Mouse (Mus musculus): ENCODE data around the gene Tdrd5. TPM values are rescaled to one million over a fixed set of nuclear protein-coding genes. Genes with fewer than 3 reads are reported as not detected.
"Not testable (repeated sequence)": the region's sequence is repeated elsewhere in the genome, so short reads cannot be mapped to it uniquely, and the experiment has no call there.

Gene Tdrd5
- total and polyA plus RNA-seq, 2 experiments from 2014 or later: not detected

- H3K4me3 ChIP-seq (ENCODE audit: low read depth, low read length): no peak overlapping the region
- WGBS: 77% methylated on average over 4 of the region's 4 CpGs
- H3K27ac ChIP-seq (ENCODE audit: low read depth): no peak overlapping the region
Measured at GRCm38 (mm10) chr1:156254866-156255265, 48.6 kb downstream of the Tdrd5 start.

DNA sequence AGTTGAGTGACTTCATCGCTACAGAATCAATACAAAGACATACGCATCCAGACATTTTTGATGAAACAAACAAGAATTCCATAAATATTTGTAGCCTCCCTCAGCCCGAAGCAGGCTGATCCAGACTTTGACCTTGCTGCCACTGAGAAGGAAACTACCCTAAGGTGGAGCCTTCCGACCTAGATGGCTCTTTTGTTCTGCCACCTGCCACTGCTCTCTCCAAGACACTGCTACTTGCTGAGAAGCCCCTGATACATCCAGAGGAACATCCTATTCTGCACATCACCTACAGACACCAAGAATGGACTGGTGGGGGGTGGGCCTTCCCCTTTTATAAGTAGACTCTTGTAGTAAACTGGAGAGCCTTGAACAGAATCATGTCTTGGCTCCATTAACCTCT lies 52.4 kb downstream of the Tdrd5 start:
- H3K4me1 ChIP-seq (ENCODE audit: control insufficient read depth, insufficient read depth); DNase-seq (ENCODE audit: low spot score); H3K9me3 ChIP-seq (replicated peaks; ENCODE audit: control insufficient read depth, low read length); H3K36me3 ChIP-seq (replicated peaks; ENCODE audit: control insufficient read depth, insufficient read depth, low read length); H3K4me2 ChIP-seq (ENCODE audit: low read depth, low read length); H3K27ac ChIP-seq (ENCODE audit: low read depth); H3K4me3 ChIP-seq (ENCODE audit: low read depth, low read length); H3K9ac ChIP-seq (replicated peaks; ENCODE audit: low read depth, low read length); ATAC-seq (ENCODE audit: insufficient read depth, low read depth); H3K27me3 ChIP-seq (ENCODE audit: control insufficient read depth, insufficient read depth, low read length): not testable (repeated sequence)
- 75% methylated on average over 4 of the region's 4 CpGs for WGBS

More at GRCm38 (mm10) chr1:156254866-156255265, 48.6 kb downstream of the Tdrd5 start:
- Histone ChIP-seq H3K27me3 (ENCODE audit: control insufficient read depth, insufficient read depth, low read length) (no peaks in the 10 kb centered on the region), H3K4me1 (ENCODE audit: control insufficient read depth, insufficient read depth) (no peaks in the 10 kb centered on the region), H3K9ac (replicated peaks; ENCODE audit: low read depth, low read length) (no peak overlapping the region), H3K4me2 (ENCODE audit: low read depth, low read length) (no peak overlapping the region), H3K9me3 (replicated peaks; ENCODE audit: control insufficient read depth, low read length) (no peaks in the 10 kb centered on the region), H3K36me3 (replicated peaks; ENCODE audit: control insufficient read depth, insufficient read depth, low read length) (no peaks in the 10 kb centered on the region)
- DNase-seq (ENCODE audit: low spot score) (no peak), ATAC-seq (ENCODE audit: insufficient read depth, low read depth) (no peak)
- TF ChIP-seq EP300 (IDR thresholded peaks at IDR 0.05; ENCODE audit: low read depth): no peak
- TF ChIP-seq CTCF (IDR thresholded peaks at IDR 0.05; ENCODE audit: low read depth): no peak

GRCm38 (mm10) chr1:156247893-156248292 lies 55.6 kb downstream of the Tdrd5 start:
- DNase-seq (ENCODE audit: low spot score) (no peak), ATAC-seq (ENCODE audit: insufficient read depth, low read depth) (no peak)
- Histone ChIP-seq H3K4me3 (ENCODE audit: low read depth, low read length) (no peak overlapping the region), H3K27me3 (ENCODE audit: control insufficient read depth, insufficient read depth, low read length) (no peaks in the 10 kb centered on the region), H3K9ac (replicated peaks; ENCODE audit: low read depth, low read length) (no peak overlapping the region), H3K4me2 (ENCODE audit: low read depth, low read length) (no peak overlapping the region), H3K27ac (ENCODE audit: low read depth) (no peak overlapping the region), H3K9me3 (replicated peaks; ENCODE audit: control insufficient read depth, low read length) (no peaks in the 10 kb centered on the region), H3K36me3 (replicated peaks; ENCODE audit: control insufficient read depth, insufficient read depth, low read length) (no peaks in the 10 kb centered on the region), H3K4me1 (ENCODE audit: control insufficient read depth, insufficient read depth) (no peaks in the 10 kb centered on the region)
- no peak for TF ChIP-seq EP300 (IDR thresholded peaks at IDR 0.05; ENCODE audit: low read depth)
- no peak for TF ChIP-seq CTCF (IDR thresholded peaks at IDR 0.05; ENCODE audit: low read depth)
- 65% methylated on average over 3 of the region's 3 CpGs for WGBS

GRCm38 (mm10) chr1:156241713-156242348 lies 61.6 kb downstream of the Tdrd5 start:
- Histone ChIP-seq H3K27ac (ENCODE audit: low read depth) (no peak overlapping the region), H3K4me1 (ENCODE audit: control insufficient read depth, insufficient read depth) (no peaks in the 10 kb centered on the region), H3K27me3 (ENCODE audit: control insufficient read depth, insufficient read depth, low read length) (no peaks in the 10 kb centered on the region), H3K4me3 (ENCODE audit: low read depth, low read length) (no peak overlapping the region), H3K9ac (replicated peaks; ENCODE audit: low read depth, low read length) (no peak overlapping the region), H3K36me3 (replicated peaks; ENCODE audit: control insufficient read depth, insufficient read depth, low read length) (no peaks in the 10 kb centered on the region), H3K4me2 (ENCODE audit: low read depth, low read length) (no peak overlapping the region), H3K9me3 (replicated peaks; ENCODE audit: control insufficient read depth, low read length) (no peaks in the 10 kb centered on the region)
- peak; percentile 62 for ATAC-seq (ENCODE audit: insufficient read depth, low read depth)
- 8% methylated on average over 14 of the region's 14 CpGs for WGBS
- TF ChIP-seq CTCF (IDR thresholded peaks at IDR 0.05; ENCODE audit: low read depth) (peak; percentile 88), EP300 (IDR thresholded peaks at IDR 0.05; ENCODE audit: low read depth) (no peak)
- DNase-seq (ENCODE audit: low spot score): peak; percentile 43

- Histone ChIP-seq H3K27ac (ENCODE audit: low read depth) (no peak overlapping the region), H3K36me3 (replicated peaks; ENCODE audit: control insufficient read depth, insufficient read depth, low read length) (no peaks in the 10 kb centered on the region), H3K9me3 (replicated peaks; ENCODE audit: control insufficient read depth, low read length) (no peaks in the 10 kb centered on the region), H3K4me3 (ENCODE audit: low read depth, low read length) (no peak overlapping the region), H3K9ac (replicated peaks; ENCODE audit: low read depth, low read length) (no peak overlapping the region), H3K4me2 (ENCODE audit: low read depth, low read length) (no peak overlapping the region), H3K4me1 (ENCODE audit: control insufficient read depth, insufficient read depth) (no peaks in the 10 kb centered on the region), H3K27me3 (ENCODE audit: control insufficient read depth, insufficient read depth, low read length) (no peaks in the 10 kb centered on the region)
- no peak for DNase-seq (ENCODE audit: low spot score)
- no peak for ATAC-seq (ENCODE audit: insufficient read depth, low read depth)
- WGBS: 43% methylated on average over 2 of the region's 2 CpGs
- TF ChIP-seq EP300 (IDR thresholded peaks at IDR 0.05; ENCODE audit: low read depth) (no peak), CTCF (IDR thresholded peaks at IDR 0.05; ENCODE audit: low read depth) (peak; percentile 48)
Measured at GRCm38 (mm10) chr1:156241035-156241434, 62.4 kb downstream of the Tdrd5 start.

DNA sequence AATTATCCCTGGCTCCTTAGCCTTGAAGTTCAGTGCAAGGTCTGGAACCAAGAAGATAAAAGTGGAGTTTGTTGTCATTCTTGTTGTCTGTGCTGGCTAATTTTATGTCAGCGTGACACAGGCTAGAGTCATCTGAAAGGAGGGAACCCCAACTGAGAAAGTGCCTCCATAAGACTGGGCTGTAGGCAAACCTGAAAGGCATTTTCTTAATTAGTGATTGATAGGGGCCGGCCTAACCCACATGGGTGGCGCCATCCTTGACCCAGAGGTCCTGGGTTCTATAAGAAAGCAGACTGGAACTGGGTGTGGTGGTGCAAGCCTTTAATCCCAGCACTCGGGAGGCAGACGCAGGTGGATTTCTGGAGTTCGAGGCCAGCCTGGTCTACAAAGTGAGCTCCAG lies 72.3 kb downstream of the Tdrd5 start:
- no peaks in the 10 kb centered on the region for H3K36me3 ChIP-seq (replicated peaks; ENCODE audit: control insufficient read depth, insufficient read depth, low read length)
- H3K4me1 ChIP-seq (ENCODE audit: control insufficient read depth, insufficient read depth): no peaks in the 10 kb centered on the region; the same call in 1 of the 2 replicates
- no peak overlapping the region for H3K9ac ChIP-seq (replicated peaks; ENCODE audit: low read depth, low read length)
- H3K4me2 ChIP-seq (ENCODE audit: low read depth, low read length): no peak overlapping the region
- H3K27me3 ChIP-seq (ENCODE audit: control insufficient read depth, insufficient read depth, low read length): no peaks in the 10 kb centered on the region
- no peak overlapping the region for H3K4me3 ChIP-seq (ENCODE audit: low read depth, low read length)
- peak overlapping the region; percentile 43; the same call in 1 of the 2 replicates for H3K27ac ChIP-seq (ENCODE audit: low read depth)
- ATAC-seq (ENCODE audit: insufficient read depth, low read depth): no peak
- DNase-seq (ENCODE audit: low spot score): no peak
- 91% methylated on average over 6 of the region's 6 CpGs for WGBS
- TF ChIP-seq CTCF (IDR thresholded peaks at IDR 0.05; ENCODE audit: low read depth) (no peak), EP300 (IDR thresholded peaks at IDR 0.05; ENCODE audit: low read depth) (no peak)
- no peaks in the 10 kb centered on the region for H3K9me3 ChIP-seq (replicated peaks; ENCODE audit: control insufficient read depth, low read length)
